Mouse (Mus musculus) left cerebral cortex, postnatal 10 days (tissue): Measurements from ENCODE around the gene Gadl1. TPM values are rescaled to one million over a fixed set of nuclear protein-coding genes. Genes with fewer than 3 reads are reported as not detected.
A peak's percentile ranks its signal among the peaks of the same experiment; 100 is the strongest.

ENCODE experiments used
- DNase-seq, 2 experiments: peaks; one replicate each; pipeline ENCODE4 v3.0.0; 2021 to 2022; ENCODE audit warnings: low spot score in 2 of 2, mixed read lengths in 1 of 2; ENCODE audit errors: extremely low spot score in 1 of 2
- intact Hi-C: fragments of 180-260 bp; cut with DNase I; formaldehyde crosslinking; loops from one replicate; pipeline ENCODE4 v1.15.1; 2025
- total RNA-seq, 2 experiments: library from RNA; stranded (reverse); gene quantifications; 2 replicates each; pipeline ENCODE4 v1.2.3; 2021

Gadl1 gene
- total RNA-seq, 2 experiments from 2014 or later = 0.45 to 0.77 TPM

DNA sequence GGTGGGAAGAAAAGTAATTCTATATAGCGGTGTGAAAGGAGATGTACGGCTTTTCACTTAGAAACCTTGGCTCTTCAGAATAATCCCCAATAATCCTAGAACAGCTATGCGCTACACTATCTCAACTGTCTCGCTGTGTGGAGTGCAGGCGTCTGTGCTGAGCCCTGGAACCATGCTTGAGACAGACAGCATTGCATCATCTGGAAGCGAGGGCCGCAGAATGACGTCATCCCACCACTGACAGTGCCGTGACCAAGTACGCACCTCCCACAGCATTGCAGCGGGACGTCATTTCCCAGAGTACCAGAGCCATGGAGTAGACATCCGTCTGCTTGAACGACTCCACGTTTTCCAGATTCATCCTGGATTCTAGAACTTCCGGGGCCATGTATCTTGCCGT, 195.5 kb downstream of the Gadl1 start:
- intact Hi-C loops = no loop called here
- DNase-seq = no peak

- intact Hi-C loops = no loop called here
- DNase-seq = no peak
Measured at GRCm38 (mm10) chr9:116108729-116109128, 199.5 kb downstream of the Gadl1 start.

GRCm38 (mm10) chr9:116111149-116111970, 202.1 kb downstream of the Gadl1 start:
- DNase-seq = no peak

GRCm38 (mm10) chr9:116114339-116114738, 205.1 kb downstream of the Gadl1 start:
- peak in 1 of 2 experiments; percentile 54 for DNase-seq
- intact Hi-C loops = no loop called here

More at GRCm38 (mm10) chr9:116111149-116111970, 202.1 kb downstream of the Gadl1 start:
- intact Hi-C loops = no loop called here

GRCm38 (mm10) chr9:116115875-116116274, 206.6 kb downstream of the Gadl1 start:
- intact Hi-C loops = no loop called here
- DNase-seq = no peak

DNA sequence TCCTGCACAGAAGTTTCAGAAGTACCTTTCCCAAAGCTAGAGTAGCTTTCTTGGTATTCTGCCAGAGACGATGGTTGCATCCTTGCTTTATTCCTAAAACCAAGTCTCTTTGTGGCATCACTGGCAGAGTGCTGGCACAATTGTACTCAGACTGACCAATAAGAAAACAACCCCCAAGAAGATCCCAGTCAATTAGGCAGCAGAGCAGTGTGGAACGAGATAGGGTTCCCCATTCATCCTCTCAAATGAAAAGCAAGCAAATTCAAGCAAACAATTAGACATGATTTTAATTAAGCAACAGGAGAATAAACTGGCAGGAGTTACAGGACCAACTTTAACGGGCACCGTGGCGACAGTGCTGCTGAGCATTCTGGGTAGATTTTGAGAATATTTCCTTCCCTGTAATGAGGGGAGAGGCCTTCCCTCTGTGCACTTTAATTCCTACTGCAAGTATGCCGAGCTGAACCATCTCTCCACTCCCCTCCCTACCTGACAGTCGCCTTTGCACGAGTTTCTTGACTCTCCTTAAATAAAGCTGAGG, 209.1 kb downstream of the Gadl1 start:
- intact Hi-C loops = no loop called here
- DNase-seq = no peak

- DNase-seq = no peak
- intact Hi-C loops = no loop called here
Measured at GRCm38 (mm10) chr9:116119990-116120389, 210.7 kb downstream of the Gadl1 start.

- intact Hi-C loops = no loop called here
- DNase-seq = no peak
Measured at GRCm38 (mm10) chr9:116121472-116121871, 212.2 kb downstream of the Gadl1 start.

DNA sequence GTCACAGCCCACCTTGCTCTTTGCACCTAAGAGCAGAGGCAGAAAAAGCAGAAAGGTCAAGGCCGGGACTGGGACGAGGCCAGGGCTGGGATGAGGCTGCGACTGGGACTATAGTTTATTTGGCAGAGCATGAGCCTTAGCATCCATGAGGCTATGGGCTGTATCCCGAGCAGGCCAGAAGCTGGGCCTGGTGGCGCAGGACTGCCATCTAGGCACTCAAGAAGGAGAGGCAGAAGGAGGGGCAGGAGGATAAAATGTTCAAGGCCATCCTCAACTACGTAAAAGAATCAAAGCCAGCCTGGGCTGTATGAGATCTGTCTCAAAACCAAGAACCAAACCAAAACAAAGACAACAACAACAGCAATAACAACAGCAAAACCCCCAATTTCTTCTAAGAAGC, 213.3 kb downstream of the Gadl1 start:
- no peak for DNase-seq
- intact Hi-C loops = no loop called here

DNA sequence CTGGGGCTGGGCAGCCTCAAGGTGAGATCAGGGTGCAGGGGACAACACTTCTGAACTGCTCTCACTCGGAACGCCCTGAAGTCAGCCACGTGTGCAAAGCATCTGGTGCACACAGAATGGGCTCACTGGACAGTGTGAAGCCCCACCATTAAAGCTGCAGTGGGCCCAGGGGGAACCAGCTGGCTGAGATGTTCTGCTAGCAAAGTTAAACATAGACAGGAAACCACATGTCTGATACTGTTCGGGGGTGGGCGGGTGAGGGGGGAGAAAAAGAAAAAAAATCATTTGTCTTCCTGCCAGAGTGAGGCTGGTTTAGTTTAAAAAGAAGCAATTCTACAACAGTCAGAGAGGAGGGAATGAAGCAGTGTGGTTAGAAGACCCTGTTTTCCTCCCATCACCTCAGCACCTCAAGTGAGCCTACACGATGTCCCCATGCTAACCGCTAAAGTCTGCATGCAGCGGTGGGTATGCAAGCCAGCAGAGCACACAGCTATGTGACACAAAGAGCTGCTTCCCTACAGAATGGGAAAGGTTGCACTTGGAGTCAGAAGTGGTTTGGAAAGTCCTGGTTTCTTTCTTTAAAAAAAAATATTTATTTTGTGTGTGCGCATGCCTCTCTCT, 213.8 kb downstream of the Gadl1 start:
- intact Hi-C loops = no loop called here
- peak in 1 of 2 experiments; percentile 71 for DNase-seq
